Mouse (Mus musculus) left cerebral cortex, adult 18-20 months (tissue): Measurements from ENCODE around the gene 3100002H09Rik. TPM values are rescaled to one million over a fixed set of nuclear protein-coding genes. Genes with fewer than 3 reads are reported as not detected.

Source experiments
- DNase-seq, 2 experiments: peaks; one replicate each; pipeline ENCODE4 v3.0.0; 2021 to 2022; ENCODE audit warnings: low spot score in 2 of 2, mixed read lengths in 1 of 2
- total RNA-seq, 2 experiments: library from RNA; stranded (reverse); gene quantifications; 2 replicates each; pipeline ENCODE4 v1.2.3; 2021

3100002H09Rik gene
- total RNA-seq, 2 experiments from 2014 or later = 0.86 TPM; not detected in 1

DNA sequence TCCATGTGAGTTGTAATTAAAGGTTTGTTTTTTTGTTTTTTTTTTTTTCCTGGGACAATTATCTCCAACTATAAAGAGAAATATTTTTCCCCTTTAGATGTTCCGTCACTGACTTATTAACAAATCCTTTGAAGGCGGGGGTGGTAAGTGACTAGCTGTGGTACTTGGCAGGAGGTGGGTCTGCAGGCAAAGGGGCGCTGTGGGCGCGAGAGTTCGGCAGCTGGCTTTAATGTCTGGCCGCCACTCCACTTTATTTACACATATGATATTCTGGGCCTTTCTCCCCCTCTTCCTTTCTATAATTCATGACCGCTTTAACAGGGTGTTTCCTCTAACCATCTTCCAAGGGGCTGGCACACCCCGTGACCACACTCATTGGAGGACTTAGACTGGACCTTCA, 5.4 kb upstream of the 3100002H09Rik start:
- DNase-seq = no peak

DNA sequence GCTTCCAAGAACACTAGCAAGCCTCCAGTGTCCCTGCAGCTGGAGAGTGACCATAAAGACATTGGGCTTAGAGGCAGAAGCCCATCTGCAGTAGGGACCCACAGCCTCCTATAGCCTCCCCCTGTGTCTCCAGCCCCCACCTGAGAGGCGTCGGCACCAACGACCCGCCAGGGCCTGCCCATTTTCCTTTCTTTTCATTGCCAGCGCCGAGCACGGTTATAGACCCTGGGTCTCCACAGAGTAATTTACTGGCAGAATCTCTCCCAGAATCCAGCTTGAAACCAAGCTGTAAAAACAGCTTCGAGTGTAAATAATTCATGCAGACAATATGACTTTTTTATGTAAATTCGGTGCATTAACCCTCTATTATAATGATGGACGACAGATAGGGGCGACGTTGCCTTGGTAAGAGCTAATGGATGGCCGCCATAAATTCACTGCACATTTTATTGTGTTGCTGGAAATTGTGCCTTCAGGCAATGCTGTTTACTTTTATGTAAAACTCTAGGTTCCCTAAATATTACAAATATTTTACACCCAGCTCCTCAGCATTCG, 4.9 kb upstream of the 3100002H09Rik start:
- DNase-seq = no peak

DNA sequence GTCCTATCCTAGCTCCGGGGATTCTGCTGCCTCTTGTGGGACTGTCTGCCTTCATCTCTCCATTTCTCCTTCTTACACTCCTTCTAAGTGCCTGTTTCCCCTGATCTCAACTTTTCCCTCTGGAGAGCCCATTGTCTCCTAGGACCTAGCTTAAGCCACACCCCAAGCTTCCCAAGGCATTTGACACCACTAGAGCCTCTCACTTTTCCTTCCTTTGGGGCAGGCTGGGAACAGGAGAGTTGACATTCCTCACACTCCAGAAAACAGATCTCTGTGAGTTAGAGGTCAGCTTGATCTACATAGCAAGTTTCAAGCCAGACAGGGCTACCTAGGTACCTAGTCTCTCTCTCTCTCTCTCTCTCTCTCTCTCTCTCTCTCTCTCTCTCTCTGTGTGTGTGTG, 3.6 kb upstream of the 3100002H09Rik start:
- DNase-seq = no peak

DNA sequence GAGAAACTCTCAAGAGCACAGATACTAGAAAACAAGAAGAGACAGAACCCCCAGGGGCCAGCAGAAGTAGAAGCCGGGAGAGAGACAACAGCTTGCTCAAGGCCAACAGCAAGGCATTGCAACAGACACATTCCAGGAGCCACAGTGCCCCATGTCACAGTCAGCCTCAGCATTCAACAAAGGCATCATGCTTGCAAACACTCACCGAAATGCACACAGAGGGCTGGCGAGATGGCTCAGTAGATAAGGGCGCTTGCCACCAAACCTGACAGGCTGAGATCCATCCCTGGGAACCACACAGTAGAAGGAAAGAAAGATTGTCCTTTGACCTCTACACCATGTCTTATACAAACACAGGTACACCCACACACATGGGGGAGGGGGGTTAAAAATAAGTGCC, 1.2 kb upstream of the 3100002H09Rik start:
- no peak for DNase-seq

DNA sequence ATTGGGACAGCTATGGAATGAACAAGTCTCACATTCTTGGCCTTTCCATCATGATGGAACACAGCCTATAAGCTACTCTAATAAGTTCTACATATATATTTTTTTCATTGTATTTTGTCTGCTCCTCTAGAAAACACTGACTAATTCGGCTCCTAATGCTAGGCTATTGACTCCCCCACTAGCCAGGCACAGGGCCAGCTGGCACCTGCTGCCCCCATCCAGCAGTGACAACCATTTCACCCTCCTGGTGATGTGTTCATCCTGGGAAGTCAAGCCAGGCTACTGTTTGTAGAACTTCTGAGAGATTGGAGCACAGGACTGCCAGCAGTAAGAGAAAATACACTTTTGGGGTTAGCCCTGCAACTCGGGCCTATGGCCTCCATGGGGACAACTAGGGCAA, 537 bp downstream of the 3100002H09Rik start:
- no peak for DNase-seq

DNA sequence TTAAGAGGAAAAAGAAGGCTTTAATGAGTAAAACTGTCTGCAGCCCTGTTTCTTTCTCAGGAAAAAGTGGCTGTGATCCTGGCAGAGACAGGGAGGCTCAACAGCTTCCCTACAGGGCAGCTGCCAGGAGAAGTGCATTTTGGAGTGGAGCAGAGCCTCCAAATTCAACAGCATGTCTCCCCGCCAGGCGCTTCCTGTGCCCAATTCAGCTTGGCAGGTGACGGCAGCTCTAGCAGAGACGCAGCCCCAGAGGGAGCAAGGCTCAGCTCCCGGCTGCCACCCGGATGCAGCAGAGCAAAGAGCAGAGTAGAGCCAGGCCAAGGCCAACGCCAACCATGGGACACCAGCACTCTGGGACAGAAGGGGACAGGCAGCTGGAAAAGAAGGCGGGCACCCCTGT, 3.4 kb downstream of the 3100002H09Rik start:
- DNase-seq = peak in 1 of 2 experiments; percentile 31

DNA sequence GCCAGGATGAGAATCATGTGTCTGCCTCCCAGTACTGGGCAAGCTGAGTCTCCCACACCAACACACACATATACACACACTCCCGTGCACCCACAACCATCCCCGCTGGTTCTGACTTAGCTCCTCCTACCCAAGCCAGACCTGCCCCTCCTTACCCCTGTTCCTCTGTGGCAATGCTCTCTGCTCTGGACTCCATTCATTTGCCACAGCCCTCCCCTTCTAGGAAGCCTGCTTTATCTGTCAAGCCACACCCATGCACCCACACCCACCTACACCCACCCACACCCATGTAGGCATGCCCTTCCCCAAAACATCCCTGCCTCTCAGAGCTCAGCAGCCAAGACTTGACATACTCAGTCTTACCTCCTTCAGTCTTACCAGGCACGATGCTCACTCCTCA, 4.4 kb downstream of the 3100002H09Rik start:
- no peak for DNase-seq

DNA sequence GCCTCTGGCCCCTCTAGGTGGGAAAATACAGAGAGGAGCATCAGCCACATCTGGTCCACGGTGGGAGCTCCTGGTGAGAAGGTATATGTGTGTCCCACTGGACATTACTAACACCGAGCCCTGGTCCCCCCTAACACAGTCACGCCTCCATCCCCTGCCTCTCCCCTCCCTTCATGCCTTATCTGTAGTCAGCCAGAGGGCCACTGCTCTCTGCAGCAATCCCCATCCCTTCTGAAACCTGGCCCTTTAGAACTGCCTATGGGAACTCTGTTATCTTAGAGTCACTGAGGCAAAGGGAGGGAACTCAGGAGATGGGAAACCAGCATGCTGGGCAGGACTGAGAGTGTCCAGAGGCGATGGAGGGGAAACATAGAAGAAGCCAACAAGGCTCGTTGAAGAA, 5.3 kb downstream of the 3100002H09Rik start:
- no peak for DNase-seq

DNA sequence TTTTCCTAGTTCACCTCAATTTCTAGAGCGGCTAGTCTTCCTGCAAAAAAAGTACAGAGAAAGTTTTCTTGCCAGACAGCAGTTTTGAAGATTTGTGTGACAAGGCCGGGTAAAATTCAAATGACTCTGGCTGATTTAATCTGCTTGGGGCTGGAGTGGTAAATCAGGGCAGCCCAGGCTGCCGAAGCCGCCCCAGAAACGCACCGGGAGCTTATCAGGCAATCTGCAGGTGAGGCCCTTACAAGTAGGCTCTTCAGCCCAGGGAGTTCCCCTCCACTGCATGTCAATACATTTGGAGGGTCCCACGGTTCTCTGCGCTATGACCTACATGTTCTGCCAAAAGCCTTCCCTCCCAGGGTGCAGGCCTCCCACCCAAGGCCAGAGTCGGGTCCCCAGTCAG, 6.9 kb downstream of the 3100002H09Rik start:
- DNase-seq = no peak

DNA sequence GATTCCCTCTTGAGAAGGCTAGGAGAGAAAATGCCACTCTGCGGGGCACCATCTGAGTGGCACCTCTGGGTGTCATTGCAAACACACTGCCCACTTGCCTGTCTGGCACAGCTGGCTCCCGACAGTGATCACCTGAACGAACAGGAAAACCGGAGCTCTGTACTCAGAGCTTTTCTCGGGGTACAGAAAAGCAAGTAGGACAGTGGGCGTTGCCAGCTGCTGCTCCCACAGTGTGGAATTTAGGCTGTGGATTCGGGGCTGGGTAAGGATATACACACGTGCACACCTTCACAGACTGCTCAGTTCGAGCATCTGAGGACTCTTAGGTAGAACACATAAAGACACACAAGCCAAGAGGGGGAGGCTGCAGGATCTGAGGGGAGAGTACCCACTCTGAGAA, 14.7 kb downstream of the 3100002H09Rik start:
- DNase-seq = peak in 1 of 2 experiments; percentile 22

DNA sequence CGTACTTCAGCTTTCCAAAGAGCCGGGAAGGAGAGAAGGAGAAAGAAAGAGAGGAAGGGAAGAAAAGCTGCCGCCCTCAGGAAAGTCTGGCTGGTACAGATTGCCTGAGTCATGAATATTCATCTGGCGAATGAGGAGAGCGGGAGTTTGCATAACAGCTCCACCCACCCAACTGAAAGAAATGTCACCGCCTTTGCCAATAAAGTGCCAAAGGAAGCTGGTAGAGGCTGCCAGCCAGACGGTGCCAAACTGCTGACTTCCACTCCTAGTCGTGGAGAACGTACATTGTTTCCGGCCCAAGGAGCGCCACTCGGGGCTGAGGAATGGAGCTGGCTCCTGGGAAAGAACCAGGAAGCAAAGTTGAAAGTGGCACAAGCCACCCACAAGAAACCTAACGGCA, 15.7 kb downstream of the 3100002H09Rik start:
- peak; percentile 80 to 90 for DNase-seq

DNA sequence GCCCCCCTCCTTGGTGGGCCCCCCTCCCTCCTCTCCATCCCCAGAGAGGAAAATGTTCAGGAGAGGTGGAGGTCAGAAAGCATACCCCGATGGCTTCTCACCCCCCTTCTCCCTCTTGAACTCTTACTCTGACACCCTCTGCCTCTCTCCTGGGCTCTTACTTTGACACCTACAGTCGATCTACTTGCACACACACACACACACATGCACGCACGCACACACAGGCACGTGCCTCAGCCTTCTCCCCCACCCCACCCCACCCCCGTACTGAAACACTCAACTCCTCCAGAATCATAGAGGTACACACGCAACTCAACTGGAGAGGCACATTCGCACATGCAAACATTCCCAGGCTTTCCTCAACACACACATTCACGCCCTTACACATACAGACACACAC, 16.9 kb downstream of the 3100002H09Rik start:
- no peak for DNase-seq

DNA sequence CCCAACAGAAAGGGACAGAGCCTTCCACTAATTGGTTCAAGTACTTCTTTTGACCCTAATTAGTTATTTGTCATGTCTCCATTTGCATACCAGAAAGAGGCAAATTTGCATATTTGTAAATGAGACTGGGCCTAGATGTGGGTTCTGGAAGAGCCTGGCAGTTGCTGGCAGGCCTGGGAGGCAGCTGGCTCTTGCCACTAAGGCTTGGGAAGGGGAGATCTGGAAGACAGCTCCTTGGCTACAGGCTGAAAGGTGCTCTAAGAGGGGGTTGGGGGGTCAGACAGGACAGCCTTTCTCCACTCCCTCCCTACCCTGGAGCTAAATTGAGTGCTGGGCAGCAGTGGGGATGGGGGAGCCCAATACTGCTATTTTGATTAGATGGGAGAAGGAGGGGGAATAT, 17.4 kb downstream of the 3100002H09Rik start:
- DNase-seq = no peak

DNA sequence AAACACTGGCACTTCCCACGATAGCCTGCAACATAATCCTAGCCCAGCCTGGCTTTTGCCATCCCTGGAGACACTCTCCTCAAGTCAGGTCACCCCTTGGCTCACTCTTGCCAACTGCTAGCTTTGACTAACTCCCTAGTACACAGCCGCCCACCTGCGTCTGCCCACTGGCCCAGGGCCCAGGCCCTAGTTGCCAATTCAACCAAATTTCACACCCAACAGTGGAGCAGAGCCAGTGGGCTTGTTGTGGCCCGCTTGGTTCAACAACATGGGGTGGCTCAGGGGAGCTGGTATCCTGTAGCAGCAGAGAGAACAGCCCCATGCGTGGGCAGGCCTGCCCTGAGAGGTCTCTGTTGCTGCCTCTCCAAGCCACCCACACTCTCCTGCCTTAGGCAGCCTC, 18.4 kb downstream of the 3100002H09Rik start:
- no peak for DNase-seq

DNA sequence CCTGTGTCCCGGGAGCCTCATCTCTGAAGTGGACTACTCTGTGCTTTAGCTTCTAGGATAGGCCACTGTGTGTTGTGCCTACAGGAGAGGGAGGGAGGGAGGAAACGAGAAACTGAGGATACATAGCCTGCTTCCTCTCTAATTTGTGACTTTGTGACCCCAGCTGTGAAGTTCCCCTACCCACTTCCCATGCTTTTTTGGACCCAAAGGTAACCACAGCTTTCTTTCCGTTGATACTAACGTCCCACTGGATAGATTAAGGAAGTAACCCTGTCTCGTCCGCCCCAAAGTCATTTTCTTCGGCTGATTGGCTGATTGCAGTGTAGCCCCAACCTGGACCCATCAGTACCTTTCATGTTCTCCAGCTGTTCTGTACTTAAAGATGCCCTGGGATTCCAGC, 29.9 kb downstream of the 3100002H09Rik start:
- no peak for DNase-seq

DNA sequence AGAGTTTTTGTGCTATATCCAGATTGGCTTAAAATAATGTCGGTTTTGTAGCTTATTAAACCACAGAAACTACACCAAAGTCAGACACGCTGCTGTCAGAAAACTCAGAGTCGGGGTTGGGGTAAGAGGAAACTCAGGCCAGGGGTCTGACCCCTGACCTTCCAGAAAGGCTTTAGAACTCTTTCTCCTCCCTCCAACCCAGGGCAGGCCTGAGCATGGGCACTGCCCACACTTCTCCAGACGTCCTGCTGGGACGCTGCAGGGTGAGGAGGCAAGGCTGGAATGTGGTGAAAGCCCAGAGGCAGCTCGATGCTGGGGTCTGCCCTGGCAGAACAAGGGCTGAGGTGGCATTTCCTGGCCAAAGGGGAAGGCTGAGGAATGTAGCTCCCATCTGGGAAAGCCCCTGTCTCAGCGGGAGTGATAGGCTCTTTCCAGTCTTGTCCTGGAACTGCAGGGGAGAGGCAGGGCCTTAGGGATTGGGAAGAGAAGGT, 34.6 kb downstream of the 3100002H09Rik start:
- DNase-seq = no peak

DNA sequence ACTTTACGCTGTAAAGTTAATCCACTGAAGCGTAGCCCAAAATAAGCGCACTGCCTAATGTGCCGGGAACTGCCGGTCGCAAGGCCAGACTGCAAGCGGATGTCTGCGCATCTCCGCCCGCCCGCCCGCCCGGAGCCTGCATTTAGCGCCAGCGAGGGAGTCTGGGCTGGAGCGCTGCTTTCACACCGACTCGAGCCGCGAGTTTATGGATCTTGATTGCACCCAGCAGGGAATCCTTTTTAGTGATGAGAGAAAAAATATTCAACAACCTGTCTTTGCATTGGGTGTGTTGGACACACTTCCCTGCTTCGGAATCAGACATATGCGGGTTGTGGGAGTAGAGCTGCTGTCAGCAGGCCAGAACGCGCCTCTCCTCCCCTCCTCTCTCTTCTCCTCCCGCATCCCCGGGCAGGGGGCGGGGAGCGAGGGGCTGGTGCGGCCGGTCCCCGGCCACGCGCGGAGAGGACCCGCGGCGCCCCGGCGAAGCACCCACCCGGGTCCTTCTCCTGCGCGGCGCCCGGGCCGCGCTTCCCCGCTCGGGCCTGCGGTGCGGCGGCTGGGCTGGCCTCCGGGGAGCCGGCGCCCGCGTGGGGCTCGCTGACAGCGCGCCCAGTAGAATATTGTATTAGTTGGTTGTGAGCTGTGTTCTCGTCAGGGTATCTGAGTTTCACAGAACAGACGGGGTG, 35.2 kb downstream of the 3100002H09Rik start:
- DNase-seq = peak; percentile 50 to 72

DNA sequence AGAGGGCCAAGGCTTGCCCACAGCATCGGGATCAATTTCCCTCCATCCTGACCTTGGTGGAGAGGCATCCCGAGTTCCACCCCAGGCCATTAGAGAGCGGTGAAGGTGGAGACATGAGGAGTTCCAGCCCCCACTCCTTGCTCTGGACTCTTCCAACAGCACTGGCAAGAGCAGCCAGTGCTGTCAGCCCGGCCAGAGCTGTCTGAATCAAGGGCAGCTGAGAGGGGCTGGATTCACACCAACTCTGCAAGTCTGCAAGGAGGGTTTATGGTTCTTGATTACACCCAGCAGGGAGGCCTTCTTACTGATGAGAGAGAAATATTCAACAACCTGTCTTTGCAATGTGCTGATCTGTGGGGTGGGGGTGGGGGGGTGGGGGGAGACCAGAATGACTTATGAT, 37.0 kb downstream of the 3100002H09Rik start:
- no peak for DNase-seq

DNA sequence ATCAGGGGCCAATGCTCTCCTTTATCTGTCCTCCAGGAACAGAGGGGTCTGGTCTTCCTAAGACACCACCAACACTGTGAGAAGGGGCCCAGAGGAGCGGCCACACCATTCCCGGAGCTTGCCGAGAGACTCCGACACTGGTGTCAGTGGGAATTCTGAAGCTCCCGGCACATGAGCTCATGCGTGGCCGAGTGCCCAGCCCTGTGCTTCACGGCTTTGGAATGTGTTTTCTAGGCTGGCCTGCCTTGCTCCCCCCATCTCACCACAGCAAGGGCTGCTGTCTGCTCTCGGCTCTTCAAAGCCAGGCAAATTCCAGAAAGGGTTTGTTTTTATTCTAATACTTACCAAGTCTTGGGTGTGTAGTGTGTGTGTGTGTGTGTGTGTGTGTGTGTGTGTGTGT, 39.6 kb downstream of the 3100002H09Rik start:
- DNase-seq = peak in 1 of 2 experiments; percentile 24

DNA sequence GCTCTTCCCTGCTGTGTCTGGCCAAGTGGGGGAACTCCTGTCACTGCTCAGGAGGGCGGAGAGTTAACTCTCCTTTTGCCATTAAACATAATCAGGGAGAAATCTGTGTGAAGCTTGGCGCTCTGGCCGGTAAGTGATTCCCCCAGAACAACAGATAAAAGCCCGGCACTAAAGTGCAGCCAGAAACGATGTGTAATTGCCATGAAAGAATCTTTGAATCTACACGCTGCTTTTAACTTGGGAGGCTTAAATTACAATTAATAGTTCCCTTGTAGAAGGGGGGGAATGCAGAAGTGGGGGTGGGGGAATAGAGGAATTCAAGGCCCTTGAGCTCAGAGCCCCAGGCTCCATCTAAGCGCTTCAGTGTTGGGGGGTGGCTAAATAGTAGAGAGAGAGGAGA, 40.9 kb downstream of the 3100002H09Rik start:
- no peak for DNase-seq

DNA sequence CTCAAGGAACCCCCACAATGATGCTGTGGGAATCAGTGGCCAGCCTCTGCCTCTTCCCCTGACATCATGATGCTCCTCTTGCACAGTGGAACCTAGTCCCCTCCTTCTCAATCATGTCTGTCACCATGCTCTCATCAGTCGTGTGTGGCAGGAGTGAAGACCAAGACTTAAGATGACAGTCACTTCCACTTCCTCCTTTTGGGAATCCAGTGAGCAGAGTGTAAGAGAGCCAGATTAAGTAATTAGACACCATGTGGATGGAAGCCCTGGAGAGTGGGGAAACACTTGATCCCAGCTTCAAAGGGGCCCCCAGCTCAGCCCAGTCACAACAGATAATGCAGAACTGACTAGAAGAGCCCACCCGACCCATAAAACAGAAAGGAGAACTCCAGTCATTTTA, 47.2 kb downstream of the 3100002H09Rik start:
- DNase-seq = no peak

DNA sequence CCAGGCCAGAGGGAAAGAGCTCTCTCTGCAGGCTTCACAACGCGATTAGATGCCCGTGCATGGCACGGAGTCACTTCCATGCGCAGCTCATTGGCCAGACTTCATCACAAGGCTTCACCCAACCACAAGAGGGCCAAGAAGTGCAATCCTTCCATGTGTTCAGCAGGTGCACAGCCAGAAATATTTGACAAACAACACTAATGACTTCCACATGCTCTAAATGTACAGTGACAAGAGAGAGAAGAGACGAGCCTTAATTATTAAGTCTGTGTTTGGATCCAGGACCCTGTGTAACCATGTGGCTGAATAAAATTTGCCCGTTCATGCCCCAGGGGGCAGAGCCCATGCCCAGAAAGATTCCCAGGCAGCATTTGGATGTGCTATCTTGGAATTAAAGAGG, 47.9 kb downstream of the 3100002H09Rik start:
- DNase-seq = no peak
